Mouse (Mus musculus) gastrocnemius, adult 8-10 months (tissue): Measurements from ENCODE around the gene Avpr2. TPM values are rescaled to one million over a fixed set of nuclear protein-coding genes. Genes with fewer than 3 reads are reported as not detected.

ENCODE experiments used
- DNase-seq, 2 experiments: peaks; one replicate each; pipeline ENCODE4 v3.0.0; 2022; ENCODE audit warnings: low spot score in 2 of 2
- total RNA-seq, 4 experiments: library from RNA; stranded (reverse); gene quantifications; 2 replicates each; pipeline ENCODE4 v1.2.4; 2022

The Avpr2 gene
- total RNA-seq, 4 experiments from 2014 or later: not detected

- DNase-seq: no peak
Measured at GRCm38 (mm10) chrX:73916945-73917344, 25.0 kb downstream of the Avpr2 start.

DNA sequence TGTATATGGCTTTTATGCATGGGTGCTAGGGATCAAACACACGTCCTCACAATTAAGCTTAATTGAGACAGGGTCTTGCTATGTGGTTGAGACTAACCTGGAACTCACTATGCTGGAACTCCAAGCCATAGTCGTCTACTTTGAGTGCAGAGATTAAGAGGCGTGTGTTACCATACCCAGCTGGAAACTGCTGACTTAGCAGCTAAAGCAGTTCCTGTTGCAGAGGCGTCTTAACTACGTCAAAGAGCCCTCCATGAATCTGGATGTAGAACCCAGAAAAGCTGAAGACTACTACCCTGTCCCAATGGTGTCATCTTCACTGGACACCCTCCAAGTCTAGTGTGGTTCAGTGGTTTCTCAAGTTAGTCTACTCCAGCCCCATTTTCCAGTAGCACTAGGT is 26.7 kb downstream of the Avpr2 start:
- no peak for DNase-seq

- DNase-seq: no peak
Measured at GRCm38 (mm10) chrX:73921285-73921822, 29.5 kb downstream of the Avpr2 start.

- DNase-seq: peak; percentile 71 to 81
Measured at GRCm38 (mm10) chrX:73921823-73922549, 30.1 kb downstream of the Avpr2 start, which contains the start of the genes Arhgap4 and Naa10. Gene Arhgap4 (minus strand): TSS chrX:73921870. Gene Naa10 (minus strand): TSS chrX:73921944.

- DNase-seq: no peak
Measured at GRCm38 (mm10) chrX:73922550-73922882, 30.6 kb downstream of the Avpr2 start.

- DNase-seq: peak; percentile 21 to 50
Measured at GRCm38 (mm10) chrX:73930402-73931062, 38.6 kb downstream of the Avpr2 start, which contains the start of gene Renbp. Gene Renbp (minus strand): TSS chrX:73930850.

- no peak for DNase-seq
Measured at GRCm38 (mm10) chrX:73931871-73932270, 40.0 kb downstream of the Avpr2 start.

DNA sequence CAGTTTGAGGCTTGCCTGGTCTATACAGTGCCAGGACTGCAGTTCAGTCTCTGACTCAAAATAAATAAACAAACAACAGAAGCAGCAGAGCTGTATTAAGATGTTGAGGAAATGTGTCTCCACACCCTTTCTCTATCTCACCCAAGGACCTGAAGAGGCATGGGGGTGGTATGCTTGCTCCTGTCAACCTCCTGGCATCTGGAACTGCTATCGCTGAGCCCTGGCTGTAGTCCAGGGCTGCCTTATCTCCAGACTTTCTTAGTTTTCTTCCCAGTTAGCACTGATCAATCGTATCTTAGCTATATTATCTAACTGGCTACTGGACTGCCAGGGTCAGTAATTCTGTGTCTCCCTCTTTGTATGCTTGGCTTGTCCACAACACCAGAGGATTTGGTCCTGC is 50.0 kb downstream of the Avpr2 start:
- no peak for DNase-seq

- no peak for DNase-seq
Measured at GRCm38 (mm10) chrX:73942294-73942693, 50.4 kb downstream of the Avpr2 start.

Other genes starting within 250 kb of the Avpr2 start
- 10 to 100 TPM in 2 of 4 experiments, 1 to 10 TPM in 2; 7.8 to 10.8 (median 10.2) TPM for gene Pnck, start 232.0 kb upstream of the Avpr2 start, total RNA-seq
- 100 to 1,000 TPM in 3 of 4 experiments, 10 to 100 TPM in 1; 95.0 to 131 (median 122) TPM for gene Slc6a8, start 219.0 kb upstream of the Avpr2 start, total RNA-seq
- 10 to 100 TPM; 51.3 to 65.3 (median 61.4) TPM for gene Bcap31, start 175.9 kb upstream of the Avpr2 start, total RNA-seq
- 10 to 100 TPM; 16.6 to 20.5 (median 19.7) TPM for gene Abcd1, start 175.5 kb upstream of the Avpr2 start, total RNA-seq
- gene Plxnb3, start 135.0 kb upstream of the Avpr2 start, total RNA-seq: under 1 TPM; 0.24 to 0.70 (median 0.39) TPM
- gene Srpk3, start 117.7 kb upstream of the Avpr2 start, total RNA-seq: 10 to 100 TPM; 30.4 to 34.6 (median 32.5) TPM
- 100 to 1,000 TPM; 347 to 391 (median 361) TPM for gene Idh3g, start 105.2 kb upstream of the Avpr2 start, total RNA-seq
- gene Ssr4, start 105.1 kb upstream of the Avpr2 start, total RNA-seq: 10 to 100 TPM; 79.3 to 97.7 (median 86.9) TPM
- gene Pdzd4, start 67.1 kb upstream of the Avpr2 start, total RNA-seq: 1 to 10 TPM in 1 of 4 experiments, under 1 TPM in 3; 0.44 to 1.0 (median 0.81) TPM
- gene L1cam, start 4.0 kb downstream of the Avpr2 start, total RNA-seq: 1 to 10 TPM; 1.7 to 3.1 (median 2.6) TPM
- gene Arhgap4, start 29.8 kb downstream of the Avpr2 start, total RNA-seq: 1 to 10 TPM in 1 of 4 experiments, under 1 TPM in 3; 0.22 to 1.1 (median 0.57) TPM
- gene Naa10, start 29.8 kb downstream of the Avpr2 start, total RNA-seq: 10 to 100 TPM; 46.6 to 61.8 (median 47.7) TPM
- gene Renbp, start 38.7 kb downstream of the Avpr2 start, total RNA-seq: 1 to 10 TPM in 3 of 4 experiments, under 1 TPM in 1; 0.87 to 2.3 (median 1.5) TPM
- gene Hcfc1, start 74.3 kb downstream of the Avpr2 start, total RNA-seq: 10 to 100 TPM; 29.8 to 34.0 (median 32.0) TPM
- gene Irak1, start 131.8 kb downstream of the Avpr2 start, total RNA-seq: 10 to 100 TPM; 34.9 to 39.0 (median 37.5) TPM
- 1 to 10 TPM in 1 of 4 experiments, under 1 TPM in 1, not detected in 2; 0.46 to 1.5 TPM for gene Opn1mw, start 235.4 kb downstream of the Avpr2 start, total RNA-seq
- 10 to 100 TPM; 27.8 to 32.8 (median 29.0) TPM for gene Mecp2, start 243.3 kb downstream of the Avpr2 start, total RNA-seq